Mouse (Mus musculus) stomach, postnatal 0 days (tissue): Measurements from ENCODE around the gene Arl6ip5. TPM values are rescaled to one million over a fixed set of nuclear protein-coding genes. Genes with fewer than 3 reads are reported as not detected.

Experiments
- ATAC-seq: fragments of 200-750 bp; cut with Nextera tagmentation; 2 replicates; pipeline ENCODE4 v1.8.0; 2017; ENCODE audit not compliant: low FRiP score, low TSS enrichment
- DNase-seq: peaks from one replicate; pipeline ENCODE4 v3.0.0-alpha.2; 2016; ENCODE audit warnings: low spot score
- H3K27ac ChIP-seq: fragments of 300-500 bp; sonication (generic); replicated peaks from 2 replicates; pipeline ENCODE4 v1.5.1; 2014; ENCODE audit warnings: mild to moderate bottlenecking, control low read depth
- H3K27me3 ChIP-seq: fragments of 300-500 bp; sonication (generic); 2 replicates; pipeline ENCODE4 v1.6.1; 2014; ENCODE audit warnings: low read length; ENCODE audit not compliant: control insufficient read depth, insufficient read depth
- H3K36me3 ChIP-seq: fragments of 300-500 bp; sonication (generic); 2 replicates; pipeline ENCODE4 v1.6.1; 2014; ENCODE audit warnings: low read length, mixed read lengths; ENCODE audit not compliant: control insufficient read depth, insufficient read depth
- H3K4me1 ChIP-seq: fragments of 300-500 bp; sonication (generic); replicated peaks from 2 replicates; pipeline ENCODE4 v1.6.1; 2014; ENCODE audit warnings: antibody characterized with exemption; ENCODE audit not compliant: control insufficient read depth, insufficient read depth
- H3K4me2 ChIP-seq: fragments of 300-500 bp; sonication (generic); replicated peaks from 2 replicates; pipeline ENCODE4 v1.6.1; 2014; ENCODE audit warnings: low read depth, mild to moderate bottlenecking, control low read depth, moderate library complexity
- H3K4me3 ChIP-seq: fragments of 300-500 bp; sonication (generic); 2 replicates; pipeline ENCODE4 v1.5.1; 2014; ENCODE audit warnings: low read depth, low read length, control low read depth
- H3K9ac ChIP-seq: fragments of 300-500 bp; sonication (generic); 2 replicates; pipeline ENCODE4 v1.6.1; 2014; ENCODE audit warnings: mild to moderate bottlenecking, low read length, control low read depth, mixed read lengths
- H3K9me3 ChIP-seq: fragments of 300-500 bp; sonication (generic); 2 replicates; pipeline ENCODE4 v1.6.1; 2016; ENCODE audit warnings: low read length; ENCODE audit not compliant: control insufficient read depth
- CTCF ChIP-seq: IDR thresholded peaks from 2 replicates; pipeline ENCODE4 v1.5.1; 2016; ENCODE audit warnings: antibody characterized with exemption, low read depth, mild to moderate bottlenecking, moderate library complexity
- EP300 ChIP-seq: optimal IDR thresholded peaks from 2 replicates; pipeline ENCODE3; 2016; ENCODE audit warnings: antibody characterized with exemption
- WGBS: fragments of 180-500 bp; shearing (Covaris S2); extraction: QIAGEN DNeasy Blood & Tissue Kit; methylation state at CpG from one replicate; pipeline ENCODE4 v1.1.7; 2014; 5-methylcytosine and 5-hydroxymethylcytosine counted together
- polyA plus RNA-seq: library from polyadenylated mRNA; unstranded; fragments of >200 nt; fragmentation: Nextera tagmentation; extraction: Ambion mirVana; gene quantifications from 2 replicates; pipeline ENCODE4 v1.2.1, GENCODE M21; 2015

Arl6ip5 gene
- polyA plus RNA-seq, 1 experiment from 2014 or later, result 69.0 TPM

GRCm38 (mm10) chr6:97276890-97277497 lies 66.5 kb downstream of the Arl6ip5 start:
- no peak for ATAC-seq
- H3K4me3 ChIP-seq, result no peak overlapping the region
- no peaks in the 10 kb centered on the region for H3K27me3 ChIP-seq
- no peak overlapping the region for H3K9ac ChIP-seq
- no peak for TF ChIP-seq EP300
- TF ChIP-seq CTCF, result no peak
- no peaks in the 10 kb centered on the region for H3K9me3 ChIP-seq
- no peaks in the 10 kb centered on the region for H3K4me1 ChIP-seq
- DNase-seq, result no peak
- no peaks in the 10 kb centered on the region for H3K36me3 ChIP-seq
- no peak overlapping the region for H3K4me2 ChIP-seq
- no peak overlapping the region for H3K27ac ChIP-seq
- 61% methylated on average over 5 of the region's 5 CpGs for WGBS

- peak overlapping the region; percentile 21 for H3K4me3 ChIP-seq
- WGBS, result 5% methylated on average over 19 of the region's 19 CpGs
- H3K4me1 ChIP-seq, result no peaks in the 10 kb centered on the region
- no peaks in the 10 kb centered on the region for H3K36me3 ChIP-seq
- DNase-seq, result peak; percentile 84
- no peaks in the 10 kb centered on the region for H3K27me3 ChIP-seq
- no peaks in the 10 kb centered on the region for H3K9me3 ChIP-seq
- peak; percentile 83 for ATAC-seq
- TF ChIP-seq EP300, result no peak
- TF ChIP-seq CTCF, result peak; percentile 94
- H3K9ac ChIP-seq, result no peak overlapping the region
- peak overlapping the region; percentile 53 for H3K4me2 ChIP-seq
- H3K27ac ChIP-seq, result peak overlapping the region; percentile 42; the same call in 1 of the 2 replicates
These were observed 67.7 kb downstream of the Arl6ip5 start for GRCm38 (mm10) chr6:97278014-97278787.

- no peak for TF ChIP-seq CTCF
- TF ChIP-seq EP300, result no peak
- H3K27me3 ChIP-seq, result no peaks in the 10 kb centered on the region
- H3K27ac ChIP-seq, result no peak overlapping the region
- no peaks in the 10 kb centered on the region for H3K4me1 ChIP-seq
- H3K9me3 ChIP-seq, result no peaks in the 10 kb centered on the region
- H3K9ac ChIP-seq, result no peak overlapping the region
- H3K36me3 ChIP-seq, result no peaks in the 10 kb centered on the region
- 48% methylated on average over 6 of the region's 6 CpGs for WGBS
- ATAC-seq, result no peak; the same call in 1 of the 2 replicates
- H3K4me2 ChIP-seq, result no peak overlapping the region
- DNase-seq, result peak; percentile 58
- no peak overlapping the region for H3K4me3 ChIP-seq
These were observed 68.4 kb downstream of the Arl6ip5 start for GRCm38 (mm10) chr6:97278878-97279277.

Other genes starting within 250 kb of the Arl6ip5 start
- gene Fam19a4, start 150.3 kb upstream of the Arl6ip5 start, polyA plus RNA-seq, result 0.15 and 0.27 TPM in 2 replicates
- 5.0 and 5.1 TPM in 2 replicates for gene Eogt, start 61.5 kb upstream of the Arl6ip5 start, polyA plus RNA-seq
- gene Tmf1, start 31.6 kb upstream of the Arl6ip5 start, polyA plus RNA-seq, result 27.4 and 34.3 TPM in 2 replicates
- 33.3 and 33.7 TPM in 2 replicates for gene Uba3, start 5.0 kb upstream of the Arl6ip5 start, polyA plus RNA-seq
- 0.16 and 0.27 TPM in 2 replicates for gene Lmod3, start 42.1 kb downstream of the Arl6ip5 start, polyA plus RNA-seq